Comparison of ENCODE assay signal across 17 mouse cellular contexts in genomic region chr3:103204445-103204844, GRCm38 (mm10).
"Had no signal": no experiment of that assay in that cellular context is flagged by ENCODE, and none has a peak within 500 bp of the region (broad histone marks: within the 10 kb centered on the region; RNA-seq: fewer than 3 reads in every experiment).

No protein-coding gene starts in this region.

- H3K27me3 ChIP-seq: megakaryocyte, embryonic 14.5 days; midbrain, embryonic 13.5 days; midbrain, embryonic 15.5 days; neural tube, embryonic 12.5 days had no signal

- H3K36me3 ChIP-seq: midbrain, embryonic 13.5 days; midbrain, embryonic 15.5 days; neural tube, embryonic 12.5 days had no signal

- H3K27ac ChIP-seq: macrophage; midbrain, embryonic 13.5 days; midbrain, embryonic 15.5 days; neural tube, embryonic 12.5 days had no signal

- H3K4me3 ChIP-seq: megakaryocyte, embryonic 14.5 days; midbrain, embryonic 13.5 days; midbrain, embryonic 15.5 days; neural tube, embryonic 12.5 days had no signal

- H3K9me3 ChIP-seq: midbrain, embryonic 13.5 days; midbrain, embryonic 15.5 days had no signal

- ATAC-seq: midbrain, embryonic 13.5 days; midbrain, embryonic 15.5 days had no signal

- H3K4me2 ChIP-seq: lung, embryonic 14.5 days; midbrain, embryonic 11.5 days; midbrain, embryonic 13.5 days; midbrain, embryonic 15.5 days; neural tube, embryonic 12.5 days had no signal

- H3K4me1 ChIP-seq: midbrain, embryonic 13.5 days; midbrain, embryonic 15.5 days; neural tube, embryonic 12.5 days had no signal

- DNase-seq: lung, adult 18-20 months; lung, embryonic 14.5 days; lung, postnatal 10 days; retina, postnatal 1 day; right cerebral cortex, adult 18-20 months; right cerebral cortex, postnatal 25 days; right cerebral cortex, postnatal 4 days; spleen, adult 18-20 months; thymus, adult 18-20 months; thymus, postnatal 14 days; thymus, postnatal 36 days had no signal

- H3K9ac ChIP-seq: lung, embryonic 14.5 days; midbrain, embryonic 13.5 days; midbrain, embryonic 15.5 days; neural tube, embryonic 12.5 days had no signal
